Mouse (Mus musculus) ovary, adult 18-20 months (tissue): ENCODE results near the gene Sacs.
"Not testable (repeated sequence)": the region's sequence is repeated elsewhere in the genome, so short reads cannot be mapped to it uniquely, and the experiment has no call there.

Experiments
- DNase-seq: peaks from one replicate; pipeline ENCODE4 v3.0.0; 2022; ENCODE audit warnings: low spot score, mixed read lengths

The Sacs gene

DNA sequence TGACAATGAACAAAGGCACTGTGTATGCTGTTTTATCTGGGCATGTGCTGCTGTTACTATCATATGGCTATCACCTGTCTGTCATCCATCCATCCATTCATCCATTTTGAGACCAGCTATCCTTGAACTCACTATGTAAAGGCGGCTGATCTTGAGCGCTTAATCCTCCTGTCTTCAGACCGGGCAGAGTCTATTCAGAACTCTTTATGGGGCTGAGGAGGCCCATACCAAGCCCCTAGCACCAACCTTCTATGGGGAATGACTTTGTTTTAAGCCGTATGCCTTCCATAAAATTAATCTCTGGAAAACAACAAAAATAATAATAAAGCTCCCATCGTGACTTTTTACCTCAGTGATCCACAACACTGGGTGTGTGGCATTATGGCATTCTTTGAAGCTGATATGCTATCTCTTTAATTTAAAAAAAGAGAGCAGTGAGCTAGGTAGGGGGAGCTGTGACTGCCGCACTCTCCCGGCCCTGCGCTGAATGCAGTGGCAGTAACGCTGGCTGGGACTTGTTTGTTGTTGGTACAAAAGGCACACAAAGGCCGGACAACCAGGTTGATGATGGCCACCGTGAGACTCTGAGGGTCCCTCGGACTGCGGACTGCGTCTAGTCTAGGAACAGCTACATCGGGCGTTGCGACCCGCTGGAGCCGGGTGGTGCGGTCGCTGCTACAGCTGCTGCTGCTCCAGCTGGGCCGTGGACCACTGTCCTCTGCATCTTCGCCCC lies at the start of gene Sacs:
TSS of gene Sacs (plus strand) at position 464 of the 733 bp plus-strand sequence.
- DNase-seq = no peak

DNA sequence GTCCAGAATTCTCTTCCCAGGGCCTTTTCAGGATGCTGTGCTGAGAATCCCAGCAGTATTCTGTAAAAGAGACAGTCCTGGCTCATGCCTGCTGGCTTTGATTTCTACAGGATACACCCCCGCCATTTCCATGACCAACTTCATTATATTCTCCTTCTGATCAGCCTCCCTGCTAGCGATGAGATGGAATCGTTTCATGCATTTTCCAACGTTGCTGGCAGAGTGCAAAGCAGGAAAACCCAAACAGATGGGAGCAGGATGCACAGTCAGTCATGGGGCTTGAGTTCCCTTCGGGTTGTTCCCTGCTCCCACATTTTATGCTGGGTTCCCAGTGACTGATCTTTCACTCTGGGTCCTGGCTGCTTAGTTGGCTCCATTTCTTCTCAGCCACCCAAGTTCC lies 47.3 kb upstream of the Sacs start:
- no peak for DNase-seq

DNA sequence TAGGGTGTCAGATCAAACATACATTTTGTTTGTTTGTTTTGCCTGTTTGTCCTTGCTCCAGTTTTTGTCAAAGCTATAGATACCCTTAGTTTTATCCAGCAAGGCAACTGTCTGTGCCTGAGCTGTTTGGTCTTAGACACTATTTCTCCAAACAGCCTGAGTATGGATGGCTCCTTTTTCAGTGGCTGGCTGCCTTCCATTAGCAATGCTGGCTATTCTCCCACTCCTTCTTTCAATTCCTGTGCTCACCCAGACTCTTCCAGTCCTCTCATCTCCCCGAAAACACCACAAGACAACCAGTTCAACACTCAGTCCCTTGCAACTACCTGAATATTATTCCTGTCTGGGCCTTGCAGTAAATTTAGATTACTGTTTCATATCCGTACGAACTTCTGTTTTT lies 46.2 kb upstream of the Sacs start:
- no peak for DNase-seq

DNA sequence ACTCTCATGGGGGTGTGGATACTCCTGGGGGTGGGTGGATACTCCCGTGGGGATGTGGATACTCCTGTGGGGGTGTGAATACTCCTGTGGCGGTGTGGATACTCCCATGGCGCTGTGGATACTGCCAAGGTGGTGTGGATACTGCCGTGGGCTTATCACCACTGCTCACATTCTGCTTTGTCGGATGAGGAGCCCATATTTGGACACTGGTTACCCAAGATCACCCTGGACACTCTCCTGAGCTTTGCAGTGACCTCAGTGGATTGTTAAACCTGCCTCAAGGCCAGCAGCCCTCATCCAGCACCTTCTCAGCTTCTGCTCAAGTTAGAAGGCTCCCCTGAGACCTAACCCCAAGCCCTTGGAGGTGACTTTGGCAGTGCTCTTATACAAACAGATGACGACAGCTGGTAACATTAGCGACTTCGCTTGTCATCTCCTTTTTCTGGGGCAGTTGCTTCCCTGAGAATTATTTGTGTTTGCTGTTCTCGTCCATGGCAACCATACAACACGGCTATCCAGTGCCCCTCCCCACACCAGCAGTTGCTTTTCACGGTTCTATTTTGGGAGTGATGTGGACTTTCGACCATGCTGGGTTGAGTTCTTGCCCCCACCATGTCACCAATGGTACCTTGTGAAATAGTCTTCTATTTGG lies 40.2 kb upstream of the Sacs start:
- DNase-seq = no peak

DNA sequence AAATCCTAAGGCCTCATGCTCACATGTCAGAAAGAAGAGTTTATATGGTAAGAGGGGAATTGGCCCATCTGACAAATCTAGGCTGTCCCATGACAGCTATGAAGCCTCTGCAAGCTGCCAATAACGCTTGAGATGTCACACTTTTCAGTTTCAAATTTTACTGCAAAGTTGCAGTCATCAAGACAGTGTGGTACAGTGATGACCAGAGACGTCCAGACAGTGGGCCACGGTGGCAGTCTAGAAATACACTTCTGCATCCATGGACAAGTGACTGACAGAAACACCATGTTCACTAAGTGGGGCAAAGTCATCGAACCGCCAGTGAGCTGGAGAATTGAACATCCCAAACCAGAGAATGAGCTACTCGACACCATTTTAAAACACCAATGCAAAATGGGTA lies 37.5 kb upstream of the Sacs start:
- no peak for DNase-seq

DNA sequence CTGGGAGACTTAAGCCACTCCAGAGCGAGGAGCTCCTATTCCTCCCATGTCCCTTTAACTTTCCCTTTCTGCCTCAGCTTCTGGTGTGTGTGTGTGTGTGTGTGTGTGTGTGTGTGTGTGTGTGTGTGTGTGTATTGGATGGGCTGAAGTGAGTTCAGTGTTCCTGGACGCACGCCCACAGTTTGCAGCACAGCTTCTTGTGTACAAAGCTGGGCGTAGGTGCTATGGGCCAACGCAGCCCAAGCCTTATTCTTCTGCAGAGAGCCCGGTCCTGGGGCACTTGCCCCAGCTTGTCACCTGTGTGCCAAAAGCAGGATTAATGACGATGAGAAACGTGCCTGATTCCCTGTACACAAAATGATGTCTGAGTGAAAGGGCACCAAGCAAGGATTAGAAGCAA lies 31.9 kb upstream of the Sacs start:
- DNase-seq = peak; percentile 5

DNA sequence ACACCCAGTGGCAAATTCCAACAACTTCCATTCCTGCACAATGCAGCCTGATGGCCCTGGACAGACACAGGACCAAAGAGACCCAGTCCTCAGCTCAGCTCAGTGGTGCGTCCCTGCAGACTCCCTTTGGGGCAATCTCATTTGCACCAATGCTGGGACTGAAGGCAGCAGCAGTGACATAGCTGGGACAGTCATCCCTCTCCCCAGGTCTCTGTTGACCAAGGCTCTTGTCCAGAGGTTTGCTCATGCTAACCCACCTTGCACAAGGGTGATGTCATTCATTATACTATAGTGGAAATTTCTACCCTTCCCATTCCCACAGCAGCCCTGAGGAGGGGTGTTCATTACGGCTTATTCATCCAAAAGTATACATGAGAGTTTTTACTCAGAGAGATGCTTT lies 29.6 kb upstream of the Sacs start:
- DNase-seq = no peak

DNA sequence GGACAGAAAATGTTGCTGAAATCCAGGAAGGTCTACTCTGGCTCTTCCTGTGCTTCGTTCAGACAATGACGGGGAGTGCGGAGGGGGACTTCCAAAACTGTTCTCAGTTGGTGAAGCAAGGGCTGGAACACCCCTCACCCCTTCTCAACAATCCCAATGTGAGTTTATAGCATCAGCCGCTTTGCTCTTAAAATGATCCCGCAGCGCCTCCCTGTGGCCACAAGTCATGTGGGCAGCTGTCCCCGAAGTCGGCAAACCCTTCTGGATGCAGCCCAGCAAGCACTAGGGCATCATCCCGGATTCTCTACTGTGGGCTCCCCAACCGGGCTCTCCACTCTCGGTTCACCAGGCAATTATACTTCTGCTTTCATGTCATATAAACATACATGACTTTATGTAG lies 25.9 kb upstream of the Sacs start:
- peak; percentile 38 for DNase-seq

DNA sequence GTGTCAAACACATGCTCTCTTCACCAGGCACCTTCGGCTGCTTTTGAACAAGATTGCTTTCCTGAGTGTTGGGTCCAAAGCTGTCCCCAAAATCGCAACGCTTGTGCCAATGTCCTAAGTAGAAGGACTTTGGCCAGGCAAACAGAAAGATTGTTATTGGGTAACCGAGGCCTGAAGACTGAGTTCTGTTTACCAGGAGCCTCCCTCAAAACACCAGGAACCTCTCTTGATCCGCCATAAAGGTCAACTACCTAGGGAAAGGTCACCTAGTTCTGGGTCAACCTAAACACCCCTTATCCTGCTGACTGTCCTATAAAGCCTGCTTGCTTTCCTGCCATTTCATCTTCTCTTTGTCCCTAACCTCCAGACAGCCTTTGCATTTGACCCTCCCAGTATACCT lies 13.5 kb upstream of the Sacs start:
- no peak for DNase-seq

DNA sequence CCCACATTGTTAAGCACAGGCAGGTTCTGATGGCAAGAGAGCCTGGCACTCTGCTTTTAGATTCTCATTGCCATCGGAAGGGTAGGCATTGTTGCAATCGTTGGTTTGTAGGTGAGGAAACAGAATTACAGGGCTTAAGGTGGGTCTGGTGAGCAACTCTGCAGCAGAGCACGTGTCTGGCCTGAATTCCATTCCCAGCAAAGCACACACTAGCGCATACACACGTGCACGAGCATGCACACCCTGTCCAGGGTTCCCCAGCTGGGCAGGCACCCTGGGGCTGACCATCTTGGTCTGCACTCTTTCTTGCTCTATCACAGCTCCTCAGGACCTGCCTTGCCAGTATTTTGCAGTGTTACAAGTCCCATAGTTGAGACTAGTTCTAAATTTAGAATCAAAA lies 13.1 kb upstream of the Sacs start:
- no peak for DNase-seq

DNA sequence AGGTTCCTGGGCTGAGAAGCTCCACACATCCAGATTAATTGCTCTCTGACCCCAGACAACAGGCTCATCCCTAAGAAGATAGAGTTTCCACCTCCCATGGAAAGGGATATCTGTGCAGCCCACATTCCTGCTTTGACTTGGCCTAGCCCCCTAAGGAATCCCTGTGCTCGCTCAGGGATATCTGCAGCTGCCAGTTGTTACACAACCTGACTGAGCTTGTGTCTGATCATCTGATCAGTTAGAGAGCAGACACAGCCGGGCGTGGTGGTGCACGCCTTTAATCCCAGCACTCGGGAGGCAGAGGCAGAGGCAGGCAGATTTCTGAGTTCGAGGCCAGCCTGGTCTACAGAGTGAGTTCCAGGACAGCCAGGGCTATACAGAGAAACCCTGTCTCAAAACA lies 10.9 kb upstream of the Sacs start:
- DNase-seq = not testable (repeated sequence)

DNA sequence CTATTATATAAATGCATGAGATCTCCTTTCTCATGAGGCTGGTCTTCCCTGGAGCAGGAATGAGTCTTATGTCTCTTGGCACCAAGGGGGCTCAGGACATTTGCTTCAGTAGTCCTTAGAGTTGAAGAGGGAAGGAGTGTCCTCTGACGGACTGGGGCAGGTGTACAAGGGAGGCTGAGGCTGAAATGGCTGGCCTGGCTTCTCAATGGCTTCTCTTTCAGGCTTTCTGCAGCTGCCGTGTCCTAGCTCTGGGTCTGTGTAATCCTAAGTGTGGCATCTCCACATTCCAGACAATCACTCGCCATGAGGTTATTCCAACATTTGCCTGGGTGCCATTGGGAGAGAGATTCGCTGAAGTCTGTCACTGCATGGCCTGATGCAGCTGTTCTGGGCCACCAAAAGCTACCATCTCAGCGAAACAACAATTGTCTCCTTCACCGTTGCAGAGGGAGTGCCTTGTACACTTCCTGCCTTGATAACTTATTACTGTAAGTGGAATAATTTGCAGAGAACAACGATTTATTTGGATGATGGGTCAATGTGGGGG lies 9.2 kb upstream of the Sacs start:
- DNase-seq = no peak

DNA sequence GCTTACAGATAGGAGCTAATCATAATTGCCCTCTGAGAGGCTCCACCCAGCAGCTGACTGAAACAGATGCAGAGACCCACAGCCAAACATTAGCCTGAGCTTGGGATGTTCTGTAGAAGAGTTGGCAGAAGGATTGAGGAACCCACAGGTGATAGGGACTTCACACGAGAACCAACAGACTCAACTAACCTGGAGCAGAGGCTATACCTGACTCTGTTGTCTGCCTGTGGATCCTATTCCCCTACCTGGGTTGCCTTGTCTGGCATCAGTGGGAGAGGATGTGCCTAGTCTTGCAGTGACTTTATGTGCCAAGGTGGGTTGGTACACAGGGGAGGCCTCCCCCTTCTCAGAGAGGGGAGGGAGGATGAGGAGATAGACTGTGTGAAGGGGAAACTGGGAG lies 5.7 kb upstream of the Sacs start:
- no peak for DNase-seq

DNA sequence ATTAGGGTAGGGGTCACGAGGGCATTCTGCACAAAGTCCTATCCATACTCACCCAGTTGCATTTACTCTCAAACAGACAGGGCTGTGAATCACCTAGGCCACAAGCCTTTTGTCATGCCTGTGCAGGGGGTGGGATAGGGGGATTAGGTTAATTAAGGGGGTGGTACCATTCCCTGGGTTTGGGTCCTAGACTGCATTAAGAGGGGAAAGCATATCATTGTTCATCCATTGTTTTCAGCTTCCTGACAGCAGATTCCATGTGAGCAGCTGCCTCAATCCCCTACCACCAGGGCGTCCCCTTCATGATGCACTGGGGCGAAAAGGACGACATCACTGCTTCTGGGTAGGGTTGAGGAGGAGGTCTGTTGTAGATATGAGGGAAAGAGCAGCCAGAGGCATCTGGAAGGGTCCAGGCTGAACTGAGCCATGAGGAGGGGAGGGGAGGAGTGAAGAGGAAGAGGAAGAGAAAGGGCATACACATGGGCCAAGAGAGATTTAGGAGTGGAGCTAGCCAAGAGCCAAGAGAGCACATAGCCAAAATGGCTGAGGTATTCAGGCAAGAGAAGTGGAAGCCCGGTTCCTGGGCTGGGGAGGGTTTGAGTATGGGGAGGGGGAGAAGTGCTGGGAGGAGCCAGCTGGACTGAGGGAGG lies 3.8 kb upstream of the Sacs start:
- no peak for DNase-seq

DNA sequence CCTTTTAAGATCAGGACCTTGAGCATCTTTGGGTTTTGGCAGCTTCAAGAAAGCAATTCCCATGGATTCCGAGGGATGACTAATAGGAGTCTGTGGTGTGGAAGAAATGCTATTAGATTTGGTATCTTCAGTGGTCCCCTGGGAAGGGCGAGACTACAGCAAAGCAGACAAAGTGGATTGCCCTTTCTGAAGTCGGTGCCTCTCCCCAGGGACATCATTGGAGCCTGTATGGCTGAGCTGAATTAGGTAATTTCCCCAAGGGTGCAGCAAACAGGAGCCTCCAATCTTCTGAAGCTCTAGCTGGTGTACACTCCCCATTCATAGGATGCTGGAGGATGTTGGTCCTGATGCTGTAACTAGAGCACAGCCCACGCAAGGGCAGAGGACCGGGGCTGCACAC lies 847 bp upstream of the Sacs start:
- DNase-seq = no peak

DNA sequence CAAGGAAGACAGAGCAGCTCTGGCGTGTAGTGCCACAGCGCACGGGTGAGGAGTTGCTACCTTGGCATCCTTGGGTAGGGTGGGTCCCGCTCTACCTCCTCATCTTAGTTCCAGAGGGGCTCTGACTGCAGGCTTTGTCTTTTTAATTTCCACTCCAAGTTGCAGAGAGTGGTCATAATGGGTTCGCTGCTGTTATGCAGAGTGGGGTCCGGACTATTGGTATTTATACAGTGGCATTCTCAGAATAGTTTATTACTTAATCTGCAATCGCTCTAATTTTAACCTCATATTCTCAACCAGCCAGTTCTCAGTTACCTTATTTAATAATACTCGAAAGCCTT lies 440 bp downstream of the Sacs start:
- no peak for DNase-seq

DNA sequence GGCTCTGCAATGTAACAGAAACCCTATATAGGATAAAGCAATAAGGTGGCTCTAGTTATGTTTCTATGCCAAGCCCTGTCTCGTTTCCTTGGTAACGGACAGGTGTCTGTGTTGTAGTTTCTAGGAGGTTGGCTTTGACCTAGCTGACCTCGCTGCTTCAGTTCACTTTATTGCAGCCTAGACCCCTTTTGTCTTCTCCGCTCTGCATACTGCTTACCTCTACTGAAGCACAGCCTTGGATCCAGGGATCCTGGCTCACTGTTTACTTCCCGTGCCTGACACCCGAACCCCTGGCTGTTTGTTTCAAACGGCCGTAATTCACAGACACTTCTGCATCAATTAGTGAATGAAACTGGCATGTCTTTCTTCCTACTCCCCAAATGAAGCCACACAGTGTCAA lies 5.1 kb downstream of the Sacs start:
- no peak for DNase-seq

DNA sequence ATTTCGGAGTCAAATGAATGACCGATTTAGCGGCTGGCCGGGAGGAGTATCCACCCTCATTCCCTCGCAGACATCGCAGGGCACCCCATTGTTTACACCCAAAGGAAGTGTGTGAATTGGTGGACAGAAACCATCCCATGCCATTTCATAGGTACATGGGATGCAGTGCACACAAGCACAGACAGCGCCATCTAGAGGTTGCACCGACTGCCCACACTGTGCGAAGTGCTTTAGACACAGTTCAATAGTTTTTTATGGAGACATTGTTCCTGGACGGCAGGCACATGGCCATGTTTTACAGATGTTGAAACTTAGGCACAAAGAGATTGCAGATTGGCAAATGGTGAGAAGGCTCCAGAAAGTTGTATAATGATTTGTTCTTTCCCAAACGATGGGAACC lies 5.6 kb downstream of the Sacs start:
- no peak for DNase-seq

DNA sequence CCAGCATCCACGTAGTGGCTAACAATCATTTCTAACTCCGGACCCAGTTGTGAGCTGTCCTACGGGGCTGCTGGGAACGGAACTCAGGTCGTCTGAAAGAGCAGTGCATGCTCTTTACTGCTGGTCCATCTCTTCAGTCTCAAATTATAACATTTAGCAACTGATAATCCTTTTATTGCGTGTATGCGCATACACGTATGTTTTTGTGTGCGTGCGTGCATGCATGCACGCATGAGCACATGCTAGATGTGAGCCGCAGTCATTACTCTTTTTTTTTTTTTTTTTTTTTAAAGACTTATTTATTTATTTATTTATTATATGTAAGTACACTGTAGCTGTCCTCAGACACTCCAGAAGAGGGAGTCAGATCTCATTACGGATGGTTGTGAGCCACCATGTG lies 12.2 kb downstream of the Sacs start:
- not testable (repeated sequence) for DNase-seq

DNA sequence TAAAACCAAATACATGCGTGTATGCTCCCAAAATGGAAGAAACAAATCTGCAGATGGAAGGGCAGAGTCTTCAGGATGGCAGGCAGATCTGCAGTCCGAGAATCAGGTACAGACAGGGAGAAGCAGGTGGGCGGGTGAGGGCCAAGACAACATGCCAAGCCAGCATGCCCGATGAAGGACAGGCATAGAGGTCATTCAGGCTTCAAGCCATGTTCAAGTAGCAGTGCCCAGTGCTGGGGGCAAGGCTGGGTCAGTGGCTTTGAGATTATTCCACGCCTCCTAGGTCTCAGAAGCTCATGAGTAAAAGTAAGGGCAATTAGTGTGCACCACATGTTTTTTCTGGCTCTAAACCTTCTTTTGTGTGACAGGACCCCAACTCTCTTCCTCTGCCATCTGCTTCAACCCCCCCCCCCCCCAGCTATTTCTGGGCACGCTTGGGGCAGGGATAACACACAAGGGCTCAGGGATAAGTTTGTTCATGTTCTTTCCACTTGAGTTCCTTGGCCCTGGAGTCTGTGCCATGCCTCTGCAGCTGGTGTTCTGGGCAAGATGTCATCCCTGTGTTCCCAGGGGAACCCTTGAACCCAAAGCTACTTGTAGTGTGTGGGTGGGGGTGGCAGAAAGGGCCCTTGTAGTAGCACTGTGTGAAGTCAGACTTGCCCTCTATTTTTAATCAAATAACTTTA lies 16.8 kb downstream of the Sacs start:
- no peak for DNase-seq

DNA sequence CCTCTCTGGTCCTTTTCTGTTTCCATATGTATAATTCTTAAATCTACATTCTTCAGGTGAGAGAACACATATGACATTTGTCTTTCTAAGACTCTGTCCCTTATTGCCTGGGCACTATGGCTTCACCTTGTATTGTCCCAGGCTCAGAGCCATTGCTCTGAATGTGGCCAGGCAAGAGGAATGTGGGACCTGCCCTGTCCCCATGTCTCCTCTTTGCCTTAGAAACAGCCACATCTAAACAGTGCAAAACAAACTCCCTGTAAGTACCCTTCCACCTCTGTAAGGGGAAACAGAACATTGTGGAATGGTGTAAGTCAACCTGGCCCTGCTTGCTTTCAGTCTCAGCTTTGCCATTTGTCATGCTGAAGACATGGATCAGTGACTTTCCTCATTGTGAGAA lies 17.4 kb downstream of the Sacs start:
- DNase-seq = no peak

DNA sequence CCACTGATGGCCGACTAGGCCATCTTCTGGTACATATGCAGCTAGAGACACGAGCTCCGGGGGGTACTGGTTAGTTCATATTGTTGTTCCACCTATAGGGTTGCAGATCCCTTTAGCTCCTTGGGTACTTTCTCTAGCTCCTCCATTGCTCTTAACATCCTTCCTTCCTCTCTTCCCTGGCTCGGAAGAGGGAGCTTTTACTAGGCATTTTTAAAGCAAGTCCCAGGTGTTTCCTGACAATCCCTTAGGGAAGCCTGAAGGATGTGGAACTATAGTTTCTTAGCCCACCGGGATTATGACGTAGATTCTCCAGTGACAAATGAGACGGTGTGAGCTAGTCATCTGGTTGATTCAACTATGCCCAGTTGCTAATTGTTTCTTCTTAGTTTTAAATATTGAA lies 19.2 kb downstream of the Sacs start:
- not testable (repeated sequence) for DNase-seq

DNA sequence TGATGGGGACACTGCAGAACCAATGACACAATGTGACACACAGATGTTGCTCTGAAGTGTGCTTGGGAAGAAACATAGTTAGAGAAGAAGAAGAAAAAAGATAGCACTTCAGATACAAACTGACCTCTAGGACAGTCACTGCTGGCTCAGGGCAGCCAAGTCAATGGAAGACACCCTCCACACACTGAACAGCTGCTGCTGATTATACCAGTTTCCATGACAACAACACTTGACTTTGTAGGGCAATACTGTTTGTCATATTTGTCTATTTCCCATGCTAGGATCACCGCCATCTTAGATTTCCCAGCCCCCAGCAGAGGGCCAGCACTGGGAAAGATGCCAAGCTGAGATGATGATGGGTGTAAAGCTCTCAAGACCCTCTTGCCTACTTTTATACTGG lies 22.7 kb downstream of the Sacs start:
- DNase-seq = no peak
